Mouse (Mus musculus) forebrain, embryonic 10.5 days (tissue): ENCODE measurements around the gene Shroom3. TPM values are rescaled to one million over a fixed set of nuclear protein-coding genes. Genes with fewer than 3 reads are reported as not detected.
A peak's percentile ranks its signal among the peaks of the same experiment; 100 is the strongest.

Experiments
- DNase-seq: peaks from one replicate; pipeline ENCODE4 v3.0.0-alpha.2; 2017; ENCODE audit warnings: low spot score; ENCODE audit errors: extremely low spot score
- H3K27ac ChIP-seq: fragments of 300-500 bp; sonication (generic); 2 replicates; pipeline ENCODE4 v1.5.1; 2016; ENCODE audit warnings: mild to moderate bottlenecking
- H3K27me3 ChIP-seq: fragments of 300-500 bp; sonication (generic); 2 replicates; pipeline ENCODE4 v1.6.1; 2016; ENCODE audit warnings: mild to moderate bottlenecking; ENCODE audit not compliant: poor library complexity, severe bottlenecking
- H3K36me3 ChIP-seq: fragments of 300-500 bp; sonication (generic); replicated peaks from 2 replicates; pipeline ENCODE4 v1.6.1; 2016; ENCODE audit warnings: mild to moderate bottlenecking, moderate library complexity
- H3K4me1 ChIP-seq: fragments of 300-500 bp; sonication (generic); 2 replicates; pipeline ENCODE4 v1.6.1; 2016
- H3K4me3 ChIP-seq: fragments of 300-500 bp; sonication (generic); 2 replicates; pipeline ENCODE4 v1.5.1; 2016; ENCODE audit warnings: mild to moderate bottlenecking, moderate library complexity
- H3K9me3 ChIP-seq: fragments of 300-500 bp; sonication (generic); 2 replicates; pipeline ENCODE4 v1.6.1; 2016; ENCODE audit warnings: mild to moderate bottlenecking, moderate library complexity
- WGBS: fragments of 180-500 bp; shearing (Covaris S2); methylation state at CpG from one replicate; pipeline ENCODE4 v1.1.7; 2016; 5-methylcytosine and 5-hydroxymethylcytosine counted together
- polyA plus RNA-seq: library from polyadenylated mRNA; unstranded; fragments of >200 nt; fragmentation: Nextera tagmentation; extraction: Ambion mirVana; gene quantifications from 2 replicates; pipeline ENCODE4 v1.2.1, GENCODE M21; 2016

Gene Shroom3
- polyA plus RNA-seq, 1 experiment from 2014 or later = 8.1 TPM

DNA sequence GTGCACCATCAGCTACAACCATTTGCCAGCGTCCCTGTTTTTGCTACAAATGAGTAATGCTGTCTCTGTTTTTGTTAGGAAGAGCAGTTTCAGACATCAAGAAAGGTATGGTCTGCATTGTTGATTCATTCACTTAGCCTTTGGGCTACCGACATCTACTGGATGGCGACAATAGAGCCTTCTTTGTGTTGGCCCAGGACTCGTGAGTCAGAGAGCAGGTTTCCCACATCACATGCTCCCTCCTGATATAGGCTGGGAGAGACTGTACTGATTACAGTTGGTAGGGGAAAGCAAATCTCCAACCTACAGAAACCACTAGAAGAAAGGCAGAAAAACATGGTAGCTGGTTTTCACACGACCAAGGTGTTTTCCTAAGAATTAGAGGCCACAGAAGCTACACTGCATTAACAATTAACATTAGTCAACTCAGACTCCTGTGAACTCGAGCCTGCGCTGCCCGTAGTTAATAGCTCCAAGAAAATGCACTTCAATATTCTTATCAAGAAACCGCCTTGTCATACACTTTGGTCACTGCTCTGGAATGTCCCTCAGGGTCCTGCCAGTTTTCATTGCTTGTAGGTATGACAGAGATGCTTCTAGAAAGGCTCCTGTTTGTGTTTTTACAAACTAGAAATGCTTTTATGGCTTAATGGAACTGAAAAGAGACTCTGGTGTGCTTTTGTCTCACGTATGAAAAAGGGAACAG lies 141.2 kb downstream of the Shroom3 start:
- Histone ChIP-seq H3K27ac (no peak overlapping the region), H3K36me3 (peaks cover 6% of the 10 kb centered on the region; the same call in 1 of the 2 replicates), H3K9me3 (no peaks in the 10 kb centered on the region), H3K27me3 (no peaks in the 10 kb centered on the region), H3K4me1 (peaks cover 39% of the 10 kb centered on the region), H3K4me3 (no peak overlapping the region)
- WGBS = 82% methylated on average over 10 of the region's 10 CpGs
- DNase-seq = no peak

DNA sequence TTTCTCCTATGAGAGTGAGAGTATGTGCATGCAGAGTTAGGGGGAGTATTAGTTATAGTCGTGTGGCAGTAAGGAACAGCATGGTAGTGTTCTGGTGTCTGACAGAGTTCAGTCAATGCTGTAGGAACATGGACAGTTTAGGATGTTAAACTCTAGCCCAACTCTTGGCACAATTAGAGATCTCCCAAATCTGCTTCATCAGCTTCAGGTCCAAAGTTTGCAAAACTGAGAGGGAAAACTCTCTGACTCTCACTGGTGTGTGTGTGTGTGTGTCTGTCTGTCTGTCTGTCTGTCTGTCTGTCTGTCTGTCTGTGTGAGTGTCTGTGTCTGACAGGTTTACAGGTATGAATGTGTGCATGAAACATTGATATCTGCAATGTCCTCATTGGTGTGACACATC lies 147.2 kb downstream of the Shroom3 start:
- Histone ChIP-seq H3K27ac (no peak overlapping the region), H3K4me3 (no peak overlapping the region), H3K4me1 (peaks cover 21% of the 10 kb centered on the region; the same call in 1 of the 2 replicates), H3K36me3 (no peaks in the 10 kb centered on the region), H3K27me3 (no peaks in the 10 kb centered on the region), H3K9me3 (no peaks in the 10 kb centered on the region)
- WGBS = 83% methylated on average over 1 of the region's 1 CpGs
- DNase-seq = no peak

DNA sequence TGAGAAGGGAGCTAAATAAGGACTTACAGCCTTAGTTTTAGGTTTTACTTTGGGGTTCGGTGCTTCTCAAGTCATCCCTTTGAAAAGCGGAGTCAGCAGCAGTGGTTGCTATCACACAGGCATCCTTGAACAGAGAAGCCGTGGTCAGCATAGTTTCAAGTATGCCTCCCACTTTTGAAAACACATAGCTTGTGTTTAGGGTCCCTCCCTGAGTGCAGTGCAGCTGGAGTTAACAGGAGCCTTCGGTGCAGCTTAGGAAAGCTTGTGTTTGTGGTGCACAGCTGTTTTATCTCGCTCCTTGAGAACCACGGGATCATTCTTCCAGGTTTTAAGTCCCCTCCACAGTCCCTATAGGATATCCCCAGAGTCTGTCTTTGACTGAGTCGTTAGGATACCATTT lies 151.3 kb downstream of the Shroom3 start:
- WGBS = 78% methylated on average over 7 of the region's 7 CpGs
- H3K4me1 ChIP-seq = peaks cover 31% of the 10 kb centered on the region
- H3K27ac ChIP-seq = no peak overlapping the region
- no peak for DNase-seq
- no peak overlapping the region for H3K4me3 ChIP-seq
- no peaks in the 10 kb centered on the region for H3K27me3 ChIP-seq
- peaks cover 12% of the 10 kb centered on the region for H3K36me3 ChIP-seq
- peaks cover 4% of the 10 kb centered on the region; the same call in 1 of the 2 replicates for H3K9me3 ChIP-seq

DNA sequence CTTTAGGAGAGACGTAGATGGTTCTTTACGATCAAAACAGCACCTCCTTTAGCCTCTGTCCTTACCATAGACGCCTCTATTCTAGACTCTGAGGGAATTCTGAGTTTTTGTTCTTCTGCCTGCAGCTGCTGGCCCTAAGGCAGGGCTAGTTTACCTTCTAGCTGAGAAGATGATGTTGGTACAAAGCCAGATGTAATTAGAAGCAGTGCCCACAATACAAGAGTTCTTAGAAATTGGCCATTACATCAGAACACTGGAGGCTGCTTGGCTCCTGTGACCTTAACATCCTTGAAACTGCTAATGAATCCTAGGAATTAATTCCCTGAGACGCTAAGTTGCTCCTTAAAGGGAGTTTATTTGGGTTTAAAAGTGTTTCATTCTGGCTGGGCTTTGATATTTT lies 154.1 kb downstream of the Shroom3 start:
- H3K36me3 ChIP-seq = peaks cover 12% of the 10 kb centered on the region
- no peak overlapping the region for H3K4me3 ChIP-seq
- WGBS = 80% methylated on average over 4 of the region's 4 CpGs
- H3K9me3 ChIP-seq = peaks cover 4% of the 10 kb centered on the region; the same call in 1 of the 2 replicates
- H3K27ac ChIP-seq = no peak overlapping the region
- DNase-seq = no peak
- H3K27me3 ChIP-seq = no peaks in the 10 kb centered on the region
- peaks cover 33% of the 10 kb centered on the region for H3K4me1 ChIP-seq

DNA sequence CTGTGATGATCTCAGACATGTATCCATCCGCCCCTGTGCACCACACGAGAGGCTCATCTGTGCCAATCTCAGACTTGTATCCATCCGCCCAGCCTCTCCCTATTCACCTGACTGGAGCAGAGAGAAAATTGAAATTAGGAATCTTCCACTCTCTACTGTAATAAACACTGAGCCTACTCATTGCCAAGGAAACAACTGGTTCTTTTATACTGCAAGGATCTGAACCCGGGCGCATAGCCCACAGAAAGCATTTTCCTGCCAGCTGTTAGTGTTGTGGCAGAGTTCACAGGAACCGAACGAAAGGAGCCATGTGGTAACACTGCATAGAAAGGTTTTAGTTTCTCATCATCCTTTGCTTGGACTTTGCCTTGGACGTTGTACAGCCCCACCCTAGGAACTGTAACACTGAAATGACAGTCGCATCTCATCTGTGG lies 155.1 kb downstream of the Shroom3 start:
- no peaks in the 10 kb centered on the region for H3K27me3 ChIP-seq
- WGBS = 91% methylated on average over 9 of the region's 9 CpGs
- H3K4me1 ChIP-seq = peaks cover 43% of the 10 kb centered on the region
- no peak overlapping the region for H3K4me3 ChIP-seq
- no peak for DNase-seq
- no peak overlapping the region for H3K27ac ChIP-seq
- peaks cover 12% of the 10 kb centered on the region for H3K36me3 ChIP-seq
- peaks cover 4% of the 10 kb centered on the region; the same call in 1 of the 2 replicates for H3K9me3 ChIP-seq

DNA sequence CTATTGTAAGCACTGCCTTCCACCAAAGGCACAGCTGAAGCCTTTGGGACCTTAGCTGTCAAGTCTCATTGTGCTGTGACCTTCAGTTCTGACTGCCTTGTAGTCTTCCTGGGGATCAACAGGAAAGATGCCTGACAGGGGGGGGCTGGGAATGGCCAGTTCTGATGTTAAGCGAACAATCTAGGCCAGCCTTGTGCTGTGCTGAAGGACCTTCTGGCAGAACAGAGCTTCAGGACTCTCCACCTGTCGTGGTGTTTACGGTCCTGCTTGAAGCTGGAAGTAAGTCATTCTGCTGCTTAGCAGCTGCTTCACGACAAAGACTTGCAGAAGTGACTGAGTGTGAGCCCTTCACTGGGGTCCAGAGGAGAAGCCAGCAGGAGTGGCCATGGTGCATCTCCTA lies 156.1 kb downstream of the Shroom3 start:
- 88% methylated on average over 4 of the region's 4 CpGs for WGBS
- H3K27me3 ChIP-seq = no peaks in the 10 kb centered on the region
- peaks cover 50% of the 10 kb centered on the region for H3K4me1 ChIP-seq
- no peak for DNase-seq
- H3K9me3 ChIP-seq = peaks cover 4% of the 10 kb centered on the region; the same call in 1 of the 2 replicates
- peaks cover 12% of the 10 kb centered on the region for H3K36me3 ChIP-seq
- H3K27ac ChIP-seq = no peak overlapping the region
- H3K4me3 ChIP-seq = no peak overlapping the region

DNA sequence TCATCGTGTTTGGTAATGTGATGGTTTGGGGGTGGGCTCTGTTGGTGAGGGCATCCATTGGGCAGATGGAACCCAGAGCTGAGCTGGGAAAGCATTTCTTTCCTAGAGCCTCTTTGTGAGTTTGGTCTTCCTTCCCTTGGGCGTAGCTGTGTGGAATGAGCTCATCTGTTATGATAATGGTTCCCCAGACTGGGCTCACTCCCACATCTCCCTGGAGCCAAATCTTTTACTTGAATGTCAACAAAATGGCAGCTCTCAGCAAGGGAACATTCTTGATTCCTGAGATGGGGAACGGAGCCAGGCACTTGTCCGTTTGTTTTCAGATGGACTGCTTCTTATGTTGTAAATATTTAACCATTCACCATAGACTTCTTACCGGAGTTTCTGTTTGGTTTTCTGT lies 158.2 kb downstream of the Shroom3 start:
- 82% methylated on average over 5 of the region's 5 CpGs for WGBS
- no peak overlapping the region for H3K4me3 ChIP-seq
- peaks cover 17% of the 10 kb centered on the region for H3K36me3 ChIP-seq
- no peaks in the 10 kb centered on the region for H3K27me3 ChIP-seq
- H3K27ac ChIP-seq = no peak overlapping the region
- peaks cover 53% of the 10 kb centered on the region for H3K4me1 ChIP-seq
- no peak for DNase-seq
- peaks cover 3% of the 10 kb centered on the region; the same call in 1 of the 2 replicates for H3K9me3 ChIP-seq

DNA sequence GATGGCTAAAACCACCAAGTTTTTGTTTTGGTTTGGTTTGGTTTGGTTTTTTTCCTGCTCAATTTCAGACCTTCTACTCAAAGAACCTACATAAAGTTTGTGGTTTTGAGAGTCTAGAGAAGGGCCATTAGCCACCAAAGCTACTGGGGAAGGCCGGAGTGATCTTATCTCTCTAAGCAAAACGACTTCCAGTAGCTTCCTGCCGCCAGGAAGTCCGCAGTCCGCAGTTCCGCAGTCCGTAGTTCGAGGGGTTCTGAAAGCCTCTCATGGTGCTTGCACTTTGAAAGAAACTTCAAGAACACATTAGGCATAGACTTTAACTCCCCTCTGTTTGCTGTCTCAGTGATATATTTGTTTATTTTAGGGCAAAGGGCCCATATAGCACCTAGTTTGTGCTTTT lies 159.2 kb downstream of the Shroom3 start:
- H3K27ac ChIP-seq = peak overlapping the region; percentile 81
- H3K4me1 ChIP-seq = peaks cover 46% of the 10 kb centered on the region
- H3K4me3 ChIP-seq = no peak overlapping the region
- WGBS = 87% methylated on average over 8 of the region's 8 CpGs
- no peaks in the 10 kb centered on the region; the same call in 1 of the 2 replicates for H3K9me3 ChIP-seq
- H3K27me3 ChIP-seq = no peaks in the 10 kb centered on the region
- H3K36me3 ChIP-seq = peaks cover 15% of the 10 kb centered on the region
- no peak for DNase-seq

DNA sequence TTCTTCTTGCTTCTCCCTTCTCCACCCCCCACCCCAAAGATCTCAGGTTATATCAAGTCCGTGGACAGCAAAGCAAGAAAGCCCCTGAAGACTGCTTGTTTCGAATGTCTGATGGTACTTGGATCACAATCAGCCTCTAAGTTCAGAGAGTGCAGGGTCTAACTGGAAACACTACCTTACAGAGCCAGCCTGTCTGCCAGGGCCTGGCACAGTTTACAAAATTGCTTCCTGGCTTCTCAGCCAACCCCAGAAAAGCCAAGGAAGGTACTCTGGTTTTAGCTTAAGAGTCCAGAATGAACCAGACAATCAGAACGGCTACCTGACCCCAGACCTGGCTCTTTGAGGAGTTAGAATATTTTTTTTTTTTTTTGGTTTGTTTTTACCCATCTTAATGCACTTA lies 159.6 kb downstream of the Shroom3 start:
- Histone ChIP-seq H3K4me1 (peaks cover 43% of the 10 kb centered on the region), H3K36me3 (peaks cover 15% of the 10 kb centered on the region), H3K27me3 (no peaks in the 10 kb centered on the region), H3K9me3 (no peaks in the 10 kb centered on the region; the same call in 1 of the 2 replicates), H3K4me3 (no peak overlapping the region), H3K27ac (peak overlapping the region; percentile 81)
- DNase-seq = no peak
- WGBS = 83% methylated on average over 3 of the region's 3 CpGs

DNA sequence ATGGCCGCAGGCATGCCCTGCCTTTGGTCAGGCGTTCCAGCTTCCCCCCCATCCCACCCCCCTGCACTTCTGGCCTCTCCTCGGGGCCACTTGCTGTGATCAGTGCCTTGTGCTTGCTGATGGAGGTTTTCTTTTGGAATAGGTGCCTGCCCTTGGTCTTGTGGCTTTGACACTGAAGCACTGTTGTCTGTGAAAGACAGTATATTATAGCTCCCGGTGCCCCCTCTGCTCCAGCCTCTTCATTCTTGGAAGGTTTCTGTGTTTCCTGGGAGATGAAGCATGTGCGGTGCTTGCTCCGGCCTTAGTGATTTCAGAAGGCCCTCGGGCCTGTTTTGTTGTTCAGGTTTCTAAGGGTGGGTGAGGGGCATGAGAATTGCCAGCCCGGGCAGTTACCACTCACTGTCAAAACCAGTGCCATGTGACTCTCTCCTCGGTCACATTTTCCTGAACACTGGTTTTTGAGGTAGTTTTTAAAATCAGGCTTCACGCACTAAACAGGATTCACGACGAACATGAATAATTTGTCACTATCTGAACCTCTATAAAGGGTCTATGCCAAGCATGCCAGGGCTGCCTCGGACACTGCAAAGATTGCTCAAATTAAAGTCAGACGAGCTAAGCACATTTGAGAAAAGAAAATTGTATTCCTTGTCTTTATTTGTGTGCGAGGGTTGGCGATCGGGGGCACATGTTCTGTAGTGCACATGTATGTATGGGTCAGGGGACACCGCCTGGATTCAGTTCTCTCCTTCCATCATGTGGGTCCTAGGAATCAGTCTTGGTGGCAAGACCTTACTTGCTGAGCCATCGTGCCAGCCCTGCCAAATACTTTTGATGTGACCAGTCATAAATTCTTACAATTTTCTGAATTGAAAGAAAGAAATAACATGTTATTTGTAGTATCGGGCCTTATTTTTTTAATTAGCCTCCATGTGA lies 160.9 kb downstream of the Shroom3 start:
- Histone ChIP-seq H3K36me3 (peaks cover 15% of the 10 kb centered on the region), H3K4me1 (peaks cover 42% of the 10 kb centered on the region), H3K27me3 (no peaks in the 10 kb centered on the region), H3K9me3 (no peaks in the 10 kb centered on the region; the same call in 1 of the 2 replicates), H3K27ac (peak overlapping the region; percentile 81), H3K4me3 (no peak overlapping the region; the same call in 1 of the 2 replicates)
- peak; percentile 48 for DNase-seq
- 63% methylated on average over 20 of the region's 20 CpGs for WGBS

DNA sequence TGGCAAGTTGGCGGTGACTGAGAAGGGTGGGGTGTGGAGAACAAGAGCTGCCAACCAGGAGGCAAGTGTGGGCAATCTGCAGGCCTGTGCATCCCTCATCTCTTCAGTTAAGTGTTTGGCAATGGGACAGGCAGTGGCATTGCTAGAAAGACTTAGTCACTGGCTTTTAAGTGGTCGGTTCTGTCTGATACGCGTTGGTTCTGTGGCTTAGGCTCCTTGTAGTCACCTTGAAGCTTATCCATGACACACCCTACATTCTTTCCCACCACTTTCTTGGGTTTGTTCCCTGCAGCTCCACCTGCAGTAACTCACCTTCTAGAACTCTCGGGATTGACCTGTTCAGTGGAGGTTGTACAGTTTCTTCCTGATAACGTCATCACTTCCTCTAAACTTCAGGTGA lies 166.5 kb downstream of the Shroom3 start:
- H3K4me1 ChIP-seq = peaks cover 5% of the 10 kb centered on the region
- WGBS = 94% methylated on average over 6 of the region's 6 CpGs
- no peaks in the 10 kb centered on the region for H3K27me3 ChIP-seq
- no peak for DNase-seq
- peaks cover 17% of the 10 kb centered on the region for H3K36me3 ChIP-seq
- H3K4me3 ChIP-seq = no peak overlapping the region
- no peak overlapping the region for H3K27ac ChIP-seq
- no peaks in the 10 kb centered on the region; the same call in 1 of the 2 replicates for H3K9me3 ChIP-seq

DNA sequence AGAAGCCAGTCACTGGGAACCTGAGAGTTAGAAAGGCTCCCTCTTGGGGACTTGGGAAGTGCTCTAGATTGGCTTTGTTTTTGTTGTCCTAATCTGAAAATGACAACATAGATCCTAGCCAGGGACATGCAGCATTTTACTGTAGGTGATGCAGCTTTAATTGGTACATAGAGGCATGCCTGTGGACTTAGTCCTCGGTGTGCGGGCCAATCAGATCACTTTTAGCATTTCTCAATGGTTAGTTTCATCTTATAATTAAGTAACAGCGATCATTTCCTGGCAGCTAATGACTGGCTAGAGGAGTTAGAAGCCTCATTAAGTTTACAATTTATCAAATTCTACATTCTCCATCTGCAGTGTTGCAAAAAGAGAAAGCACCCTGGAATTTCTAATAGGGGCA lies 167.7 kb downstream of the Shroom3 start:
- H3K9me3 ChIP-seq = no peaks in the 10 kb centered on the region; the same call in 1 of the 2 replicates
- H3K4me3 ChIP-seq = no peak overlapping the region
- no peak overlapping the region for H3K27ac ChIP-seq
- peaks cover 2% of the 10 kb centered on the region for H3K4me1 ChIP-seq
- H3K36me3 ChIP-seq = peaks cover 11% of the 10 kb centered on the region
- 87% methylated on average over 3 of the region's 3 CpGs for WGBS
- DNase-seq = no peak
- H3K27me3 ChIP-seq = no peaks in the 10 kb centered on the region

DNA sequence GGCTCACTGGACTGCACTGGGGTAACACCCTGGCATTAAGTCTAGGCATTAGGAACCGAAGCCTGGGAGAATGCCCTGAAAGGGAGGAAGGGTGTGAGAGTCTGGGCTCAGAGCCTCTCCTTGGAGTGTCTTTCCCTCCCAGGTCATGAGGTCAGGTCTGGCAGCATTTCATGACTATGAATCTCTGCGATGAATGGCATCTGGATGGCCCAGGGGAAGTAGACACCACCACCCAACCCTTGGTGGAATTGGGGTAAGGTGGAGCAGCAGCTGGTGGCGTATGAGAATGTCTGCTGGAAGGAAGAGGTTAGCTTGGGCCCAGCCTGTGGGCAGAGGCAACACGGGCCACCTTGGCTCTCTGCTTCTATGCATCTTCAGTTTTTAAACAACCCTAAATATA lies 171.7 kb downstream of the Shroom3 start:
- WGBS = 74% methylated on average over 4 of the region's 4 CpGs
- no peak for DNase-seq
- no peaks in the 10 kb centered on the region for H3K9me3 ChIP-seq
- no peak overlapping the region for H3K27ac ChIP-seq
- H3K4me3 ChIP-seq = no peak overlapping the region
- peaks cover 11% of the 10 kb centered on the region for H3K4me1 ChIP-seq
- H3K27me3 ChIP-seq = no peaks in the 10 kb centered on the region
- no peaks in the 10 kb centered on the region for H3K36me3 ChIP-seq
